Mouse (Mus musculus) CH12.LX (cell line): ENCODE measurements at regions not wholly inside any gene's neighbourhood (a gene's known extent, or its start where the extent isn't known, plus 50 kb on each side); places are given as distances from the start of the nearest gene placed in this dataset.

Experiments
- DNase-seq: peaks from one replicate; pipeline ENCODE4 v3.0.0-alpha.2; 2013; ENCODE audit errors: extremely low read depth
- H3K27ac ChIP-seq: 2 replicates; pipeline ENCODE4 v1.5.1; 2012; ENCODE audit warnings: low read depth, mild to moderate bottlenecking, control low read depth, moderate library complexity; ENCODE audit not compliant: insufficient read depth
- H3K27me3 ChIP-seq: replicated peaks from 2 replicates; pipeline ENCODE3; 2012; ENCODE audit warnings: inconsistent platforms
- H3K36me3 ChIP-seq, 2 experiments: replicated peaks in 1 of 2; 2 replicates each; pipeline versions ENCODE3 to v1.6.1; 2012; ENCODE audit warnings: inconsistent platforms in 1 of 2, low read length in 1 of 2, mild to moderate bottlenecking in 1 of 2, mixed read lengths in 1 of 2, moderate library complexity in 1 of 2; ENCODE audit not compliant: control insufficient read depth in 1 of 2, insufficient read depth in 1 of 2
- H3K4me1 ChIP-seq, 2 experiments: 2 replicates each; pipeline ENCODE4 v1.6.1; 2012; ENCODE audit warnings: inconsistent platforms in 1 of 2, moderate library complexity in 1 of 2; ENCODE audit not compliant: insufficient read depth in 2 of 2, control insufficient read depth in 1 of 2
- H3K4me2 ChIP-seq: 2 replicates; pipeline ENCODE4 v1.6.1; 2012; ENCODE audit warnings: low read depth, mild to moderate bottlenecking, control low read depth; ENCODE audit not compliant: poor library complexity, insufficient read depth, severe bottlenecking
- H3K4me3 ChIP-seq, 3 experiments: fragments of 150-350 bp in 1 of 3; sonication (generic) in 1 of 3; replicated peaks in 1 of 3; 2 replicates each; pipeline versions ENCODE3 to v1.5.1; 2011 to 2012; ENCODE audit warnings: low read depth in 2 of 3, low read length in 2 of 3, mild to moderate bottlenecking in 2 of 3, moderate library complexity in 2 of 3, control low read depth in 1 of 3, improper control_type of control experiment in 1 of 3, inconsistent platforms in 1 of 3, mixed read lengths in 1 of 3; ENCODE audit not compliant: poor library complexity in 1 of 3
- H3K79me2 ChIP-seq: replicated peaks from 2 replicates; pipeline ENCODE4 v1.6.1; 2012; ENCODE audit warnings: mild to moderate bottlenecking, moderate library complexity; ENCODE audit not compliant: control insufficient read depth, poor library complexity, insufficient read depth, severe bottlenecking; ENCODE audit errors: extremely low read depth
- H3K9ac ChIP-seq: 2 replicates; pipeline ENCODE4 v1.6.1; 2012; ENCODE audit warnings: low read depth, mild to moderate bottlenecking, control low read depth, moderate library complexity; ENCODE audit not compliant: insufficient read depth
- H3K9me3 ChIP-seq: replicated peaks from 2 replicates; pipeline ENCODE3; 2012; ENCODE audit warnings: low read length, inconsistent platforms, mixed read lengths
- CHD1 ChIP-seq: IDR thresholded peaks from 2 replicates; pipeline ENCODE4 v1.6.1; 2012; ENCODE audit warnings: low read depth, low read length, improper control_type of control experiment, inconsistent platforms
- CHD2 ChIP-seq: IDR thresholded peaks from 2 replicates; pipeline ENCODE4 v1.6.1; 2011; ENCODE audit warnings: low read length, improper control_type of control experiment
- CTCF ChIP-seq, 2 experiments: IDR thresholded peaks in 1 of 2; conservative IDR thresholded peaks in 1 of 2; 2 replicates each; pipeline ENCODE4 v1.5.1; 2011 to 2012; ENCODE audit warnings: low read depth in 2 of 2, low read length in 2 of 2, improper control_type of control experiment in 1 of 2, inconsistent platforms in 1 of 2, mild to moderate bottlenecking in 1 of 2, moderate library complexity in 1 of 2
- IRF4 ChIP-seq: IDR thresholded peaks from 2 replicates; pipeline ENCODE4 v1.6.1; 2014; ENCODE audit warnings: low read depth, mild to moderate bottlenecking, inconsistent platforms, low read length, improper control_type of control experiment
- KAT2A ChIP-seq: IDR thresholded peaks from 2 replicates; pipeline ENCODE4 v1.6.1; 2012; ENCODE audit warnings: low read length, improper control_type of control experiment, inconsistent platforms; ENCODE audit not compliant: insufficient replicate concordance
- POLR2A ChIP-seq: IDR thresholded peaks from 2 replicates; pipeline ENCODE4 v1.6.1; 2011; ENCODE audit warnings: low read depth, mild to moderate bottlenecking, improper control_type of control experiment, low read length
- SIN3A ChIP-seq: IDR thresholded peaks from 2 replicates; pipeline ENCODE4 v1.6.1; 2012; ENCODE audit warnings: low read length, improper control_type of control experiment, inconsistent platforms
- TCF12 ChIP-seq: IDR thresholded peaks from 2 replicates; pipeline ENCODE4 v1.6.1; 2014; ENCODE audit warnings: low read depth, mild to moderate bottlenecking, inconsistent platforms, low read length, improper control_type of control experiment
- USF1 ChIP-seq: IDR thresholded peaks from 2 replicates; pipeline ENCODE4 v1.6.1; 2014; ENCODE audit warnings: low read depth, mild to moderate bottlenecking, inconsistent platforms, low read length, improper control_type of control experiment
- ZC3H11A ChIP-seq: IDR thresholded peaks from 2 replicates; pipeline ENCODE4 v1.6.1; 2012; ENCODE audit warnings: low read depth, mild to moderate bottlenecking, inconsistent platforms, low read length, improper control_type of control experiment
- ZKSCAN1 ChIP-seq: IDR thresholded peaks from 2 replicates; pipeline ENCODE4 v1.6.1; 2012; ENCODE audit warnings: low read depth, inconsistent platforms, low read length, improper control_type of control experiment, borderline replicate concordance
- ZMIZ1 ChIP-seq: IDR thresholded peaks from 2 replicates; pipeline ENCODE4 v1.6.1; 2012; ENCODE audit warnings: low read depth, mild to moderate bottlenecking, inconsistent platforms, low read length, improper control_type of control experiment
- dilution Hi-C: fragments of 300-500 bp; cut with MboI; formaldehyde crosslinking; loops from 2 replicates; pipeline ENCODE4 v1.14.3; 2020; ENCODE audit warnings: low sequenced_read_pairs; ENCODE audit not compliant: extremely low pct_unique_long_range_greater_than_20kb, extremely low pct_ligation_motif_present
- in situ Hi-C: fragments of 300-500 bp; cut with MboI; formaldehyde crosslinking; loops from 3 replicates; pipeline ENCODE4 v1.14.3; 2019; ENCODE audit warnings: low sequenced_read_pairs, low pct_ligation_motif_present, low pct_unique_long_range_greater_than_20kb, mixed read lengths

GRCm38 (mm10) chr13:107093683-107094082 lies 71.8 kb upstream of the Kif2a start:
- dilution Hi-C loops = no loop called here
- Histone ChIP-seq H3K4me3 (no peak overlapping the region), H3K4me1 (peaks cover 19 to 28% of the 10 kb centered on the region in 2 experiments), H3K9ac (no peak overlapping the region), H3K4me2 (no peak overlapping the region), H3K27me3 (peaks cover 3% of the 10 kb centered on the region), H3K27ac (no peak overlapping the region), H3K9me3 (no peaks in the 10 kb centered on the region), H3K79me2 (no peaks in the 10 kb centered on the region), H3K36me3 (no peaks in the 10 kb centered on the region)
- no peak for TF ChIP-seq TCF12
- TF ChIP-seq CHD2 = no peak
- no peak for TF ChIP-seq ZC3H11A
- no peak for TF ChIP-seq IRF4
- TF ChIP-seq KAT2A = no peak
- in situ Hi-C loops = loop anchor here (5.0 to 10.0 kb wide), 2 partner anchors 51 to 149 kb away; partner anchors contain the start of gene Dimt1
- no peak for DNase-seq

DNA sequence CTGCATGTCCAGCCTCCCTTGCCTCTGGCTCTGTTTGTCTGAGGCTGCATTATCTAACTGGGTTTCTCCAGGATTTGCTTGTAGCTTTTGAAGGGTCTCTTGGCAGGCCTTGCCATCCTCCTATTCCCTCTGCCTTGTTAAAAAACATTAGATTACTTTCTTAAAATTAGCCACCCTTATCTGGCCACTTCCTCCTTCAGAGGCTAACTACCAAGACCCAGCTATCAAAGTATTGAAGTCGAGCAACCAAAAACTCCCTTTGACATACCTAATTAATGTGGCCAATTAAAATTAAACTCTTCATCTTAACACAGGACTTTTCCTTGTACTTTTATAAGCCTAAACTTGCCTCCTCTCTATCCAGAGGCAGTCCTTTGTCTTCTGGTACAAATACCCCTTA lies 66.3 kb upstream of the Kif2a start:
- H3K9ac ChIP-seq = no peak overlapping the region
- no peak overlapping the region for H3K4me3 ChIP-seq
- H3K4me2 ChIP-seq = no peak overlapping the region
- no peak overlapping the region for H3K27ac ChIP-seq
- no peaks in the 10 kb centered on the region for H3K9me3 ChIP-seq
- in situ Hi-C loops = no loop called here
- H3K27me3 ChIP-seq = no peaks in the 10 kb centered on the region
- TF ChIP-seq CTCF (conservative IDR thresholded peaks at IDR 0.05 in 1 of 2, IDR thresholded peaks at IDR 0.05 in 1 of 2; ENCODE audit: low read depth in 2 of 2, low read length in 2 of 2) = no peak
- no peak for TF ChIP-seq IRF4
- TF ChIP-seq SIN3A = no peak
- no peak for TF ChIP-seq USF1
- TF ChIP-seq ZMIZ1 = no peak
- TF ChIP-seq ZKSCAN1 = no peak
- TF ChIP-seq POLR2A = no peak
- TF ChIP-seq CHD1 = no peak
- no peak for DNase-seq
- H3K4me1 ChIP-seq = no peaks in the 10 kb centered on the region; a peak in 1 of 4 replicates
- H3K36me3 ChIP-seq = no peaks in the 10 kb centered on the region
- H3K79me2 ChIP-seq = no peaks in the 10 kb centered on the region
- dilution Hi-C loops = no loop called here

DNA sequence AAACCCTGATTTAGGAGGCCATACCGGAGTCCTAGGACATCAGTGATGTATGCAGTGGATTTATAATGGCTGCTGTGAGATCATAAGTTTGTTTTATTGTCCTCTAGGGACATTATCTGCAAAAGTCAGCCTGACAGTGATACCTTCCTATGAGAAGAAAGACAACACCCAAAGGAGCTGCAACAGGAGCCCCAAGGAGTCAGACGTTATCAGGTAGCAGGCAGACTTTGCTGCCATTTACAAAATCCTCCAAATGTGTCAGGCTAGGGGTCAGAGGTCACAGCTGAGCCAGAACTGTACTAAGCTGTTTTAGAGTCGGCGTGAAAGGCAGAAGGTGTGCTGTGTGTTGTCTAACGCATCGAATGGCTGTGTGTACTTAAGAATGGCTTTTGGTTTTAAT lies 65.4 kb upstream of the Kif2a start:
- Histone ChIP-seq H3K9ac (no peak overlapping the region), H3K4me2 (no peak overlapping the region), H3K4me3 (no peak overlapping the region), H3K27me3 (no peaks in the 10 kb centered on the region), H3K9me3 (no peaks in the 10 kb centered on the region), H3K36me3 (no peaks in the 10 kb centered on the region), H3K27ac (no peak overlapping the region), H3K4me1 (no peaks in the 10 kb centered on the region; a peak in 1 of 4 replicates), H3K79me2 (no peaks in the 10 kb centered on the region)
- in situ Hi-C loops = no loop called here
- TF ChIP-seq CTCF (conservative IDR thresholded peaks at IDR 0.05 in 1 of 2, IDR thresholded peaks at IDR 0.05 in 1 of 2; ENCODE audit: low read depth in 2 of 2, low read length in 2 of 2) = no peak
- no peak for TF ChIP-seq CHD1
- dilution Hi-C loops = no loop called here
- no peak for DNase-seq
